In the genomic region with DNA sequence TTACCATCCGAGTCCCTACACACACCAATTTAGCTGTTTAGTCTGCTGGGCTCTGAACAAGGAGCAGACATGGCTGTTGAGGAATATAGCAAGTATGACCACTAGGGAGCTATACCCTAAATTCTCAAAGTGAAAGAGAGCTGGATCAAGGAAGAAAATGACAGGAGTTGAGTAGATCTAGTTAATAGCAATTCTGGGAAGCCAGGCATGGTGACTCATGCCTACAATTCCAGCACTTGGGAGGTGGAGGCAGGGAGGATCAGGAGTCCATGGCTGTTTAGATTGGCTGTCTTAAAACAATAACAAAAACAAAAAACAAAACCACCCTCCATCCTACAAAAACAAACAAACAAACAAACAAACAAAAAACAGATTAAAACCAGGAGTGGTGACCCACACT, we compare ENCODE assay signal across 10 mouse cellular contexts. TPM values are rescaled to one million over a fixed set of nuclear protein-coding genes. Genes with fewer than 3 reads are reported as not detected.
DNase-seq lines count a peak whose midpoint lies in the region; ATAC-seq and TF ChIP-seq lines count a peak whose summit lies in the region.
"Had no signal": no experiment of that assay in that cellular context is flagged by ENCODE, and none has a peak within 500 bp of the region (broad histone marks: within the 10 kb centered on the region; RNA-seq: fewer than 3 reads in every experiment).

No protein-coding gene starts in this region.

- no peak for TF ChIP-seq CTCF in lung, adult 2 months (IDR thresholded peaks at IDR 0.05; ENCODE audit: insufficient read depth, low read length)

- peaks cover 6% of the 10 kb centered on the region for H3K4me1 ChIP-seq in lung, embryonic 16.5 days (replicated peaks; ENCODE audit: control insufficient read depth, insufficient read depth, low read length)
- peaks cover 7% of the 10 kb centered on the region for H3K4me1 ChIP-seq in lung, adult 2 months (ENCODE audit: control insufficient read depth, insufficient read depth, low read length)
- peaks cover 36% of the 10 kb centered on the region for H3K4me1 ChIP-seq in forebrain, embryonic 10.5 days
- peaks cover 4% of the 10 kb centered on the region; the same call in 1 of the 2 replicates for H3K4me1 ChIP-seq in limb, embryonic 14.5 days (ENCODE audit: control insufficient read depth, insufficient read depth, low read length)
- H3K4me1 ChIP-seq in stomach, embryonic 14.5 days (ENCODE audit: control insufficient read depth, insufficient read depth, low read length), result 0 out of 2 replicates have a peak, but pooled peaks cover 3% of the 10 kb centered on the region

- 78% methylated on average over 1 of the region's 1 CpGs for whole genome bisulfite sequencing in lung, embryonic 16.5 days
- WGBS in lung, adult 2 months, result 88% methylated on average over 1 of the region's 1 CpGs
- WGBS in forebrain, embryonic 10.5 days, result 93% methylated on average over 1 of the region's 1 CpGs
- 55% methylated on average over 1 of the region's 1 CpGs for WGBS in limb, embryonic 14.5 days
- WGBS in stomach, embryonic 14.5 days, result 75% methylated on average over 1 of the region's 1 CpGs

- no peak for DNase-seq in lung, adult 2 months
- no peak for DNase-seq in forebrain, embryonic 10.5 days (ENCODE audit: extremely low spot score, low spot score)
- no peak for DNase-seq in limb, embryonic 14.5 days (ENCODE audit: low spot score)
- no peak for DNase-seq in thymus, postnatal 36 days
- no peak for DNase-seq in testis, postnatal 10 days (ENCODE audit: low spot score)
- DNase-seq in Muller cell, postnatal 12 days (ENCODE audit: inconsistent ontology term), result no peak
- DNase-seq: gastrocnemius, postnatal 14 days; lung, postnatal 4 days had no signal

- H3K27ac ChIP-seq in lung, embryonic 16.5 days (ENCODE audit: low read length), result no peak overlapping the region
- H3K27ac ChIP-seq in forebrain, embryonic 10.5 days, result no peak overlapping the region
- no peak overlapping the region for H3K27ac ChIP-seq in limb, embryonic 14.5 days (replicated peaks; ENCODE audit: low read depth, low read length)
- no peak overlapping the region for H3K27ac ChIP-seq in stomach, embryonic 14.5 days (ENCODE audit: low read length)

- no peak overlapping the region for H3K4me3 ChIP-seq in lung, embryonic 16.5 days (ENCODE audit: low read length)
- no peak overlapping the region for H3K4me3 ChIP-seq in lung, adult 2 months (replicated peaks; ENCODE audit: extremely low read depth, low read depth, low read length)
- H3K4me3 ChIP-seq in forebrain, embryonic 10.5 days, result peak overlapping the region; percentile 89; the same call in 1 of the 2 replicates
- H3K4me3 ChIP-seq in limb, embryonic 14.5 days (replicated peaks; ENCODE audit: low read length), result peak overlapping the region; percentile 84; the same call in 1 of the 2 replicates
- no peak overlapping the region for H3K4me3 ChIP-seq in stomach, embryonic 14.5 days (ENCODE audit: low read depth, low read length)

- TF ChIP-seq POLR2A in lung, adult 2 months (IDR thresholded peaks at IDR 0.05; ENCODE audit: borderline replicate concordance, extremely low read depth, low read depth, low read length), result no peak
- TF ChIP-seq POLR2A in limb, embryonic 14.5 days (IDR thresholded peaks at IDR 0.05; ENCODE audit: borderline replicate concordance, extremely low read depth, insufficient read depth, insufficient read length), result no peak

- H3K4me2 ChIP-seq in lung, embryonic 16.5 days (ENCODE audit: low read depth, low read length), result peak overlapping the region; percentile 74; the same call in 1 of the 2 replicates
- H3K4me2 ChIP-seq in limb, embryonic 14.5 days (replicated peaks; ENCODE audit: low read depth, low read length, severe bottlenecking), result 0 out of 2 replicates have a peak overlapping the region, but pooled peaks have one; percentile 89
- peak overlapping the region; percentile 83 for H3K4me2 ChIP-seq in stomach, embryonic 14.5 days (replicated peaks; ENCODE audit: low read depth, low read length)

- H3K27me3 ChIP-seq in lung, embryonic 16.5 days (ENCODE audit: control insufficient read depth, insufficient read depth, low read depth, low read length), result no peaks in the 10 kb centered on the region
- peaks cover 5% of the 10 kb centered on the region; the same call in 1 of the 2 replicates for H3K27me3 ChIP-seq in forebrain, embryonic 10.5 days (ENCODE audit: poor library complexity, severe bottlenecking)
- no peaks in the 10 kb centered on the region for H3K27me3 ChIP-seq in limb, embryonic 14.5 days (ENCODE audit: control insufficient read depth, insufficient read depth, low read length)
- no peaks in the 10 kb centered on the region for H3K27me3 ChIP-seq in stomach, embryonic 14.5 days (ENCODE audit: control insufficient read depth, insufficient read depth, low read length)

- ATAC-seq in lung, embryonic 16.5 days (ENCODE audit: low read depth), result no peak
- ATAC-seq in limb, embryonic 14.5 days (ENCODE audit: low FRiP score, low read depth), result no peak
- ATAC-seq in stomach, embryonic 14.5 days (ENCODE audit: insufficient number of reproducible peaks, insufficient read depth, low FRiP score, low read depth), result no peak

- no peaks in the 10 kb centered on the region for H3K9me3 ChIP-seq in lung, embryonic 16.5 days (ENCODE audit: control insufficient read depth, low read length)
- no peaks in the 10 kb centered on the region for H3K9me3 ChIP-seq in forebrain, embryonic 10.5 days
- no peaks in the 10 kb centered on the region for H3K9me3 ChIP-seq in limb, embryonic 14.5 days (ENCODE audit: control insufficient read depth, low read length)
- no peaks in the 10 kb centered on the region for H3K9me3 ChIP-seq in stomach, embryonic 14.5 days (ENCODE audit: control insufficient read depth, low read depth, low read length)

- H3K9ac ChIP-seq in lung, embryonic 16.5 days (ENCODE audit: low read length), result no peak overlapping the region
- no peak overlapping the region for H3K9ac ChIP-seq in limb, embryonic 14.5 days (ENCODE audit: low read depth, low read length, severe bottlenecking)
- H3K9ac ChIP-seq in stomach, embryonic 14.5 days (replicated peaks; ENCODE audit: low read depth, low read length), result no peak overlapping the region

- no peaks in the 10 kb centered on the region for H3K36me3 ChIP-seq in lung, embryonic 16.5 days (ENCODE audit: control insufficient read depth, insufficient read depth, low read length)
- peaks cover 13% of the 10 kb centered on the region; the same call in 1 of the 2 replicates for H3K36me3 ChIP-seq in forebrain, embryonic 10.5 days (replicated peaks)
- no peaks in the 10 kb centered on the region for H3K36me3 ChIP-seq in limb, embryonic 14.5 days (ENCODE audit: control insufficient read depth, insufficient read depth, low read length)
- H3K36me3 ChIP-seq in stomach, embryonic 14.5 days (ENCODE audit: control insufficient read depth, insufficient read depth, low read length), result no peaks in the 10 kb centered on the region

RNA-seq across cellular contexts. Expression of gene Plekhm1, which starts 1.2 kb away (rescaled TPM):
- polyA plus RNA-seq in lung, embryonic 16.5 days (2015; fragmentation: Nextera tagmentation; extraction: Ambion mirVana), result 9.8 and 10.2 TPM in 2 replicates
- 23.9 and 28.0 TPM in 2 replicates for polyA plus RNA-seq in lung, adult 2 months (2012; rRNA removed)
- polyA plus RNA-seq in forebrain, embryonic 10.5 days (2016; fragmentation: Nextera tagmentation; extraction: Ambion mirVana), result 8.4 TPM in 2 replicates
- 11.8 and 13.9 TPM in 2 replicates for polyA plus RNA-seq in limb, embryonic 14.5 days (2012; rRNA removed)
- 9.6 and 10.7 TPM in 2 replicates for polyA plus RNA-seq in limb, embryonic 14.5 days (2014; fragmentation: Nextera tagmentation; extraction: Ambion mirVana)
- 7.5 and 9.2 TPM in 2 replicates for polyA plus RNA-seq in stomach, embryonic 14.5 days (2014; fragmentation: Nextera tagmentation; extraction: Ambion mirVana)

RNA-seq across cellular contexts. Expression of gene Arhgap27, which starts 47.8 kb away (rescaled TPM):
- 14.1 and 15.7 TPM in 2 replicates for polyA plus RNA-seq in lung, embryonic 16.5 days (2015; fragmentation: Nextera tagmentation; extraction: Ambion mirVana)
- 71.4 and 83.7 TPM in 2 replicates for polyA plus RNA-seq in lung, adult 2 months (2012; rRNA removed)
- polyA plus RNA-seq in forebrain, embryonic 10.5 days (2016; fragmentation: Nextera tagmentation; extraction: Ambion mirVana), result 3.7 and 3.8 TPM in 2 replicates
- 14.1 and 16.7 TPM in 2 replicates for polyA plus RNA-seq in limb, embryonic 14.5 days (2012; rRNA removed)
- polyA plus RNA-seq in limb, embryonic 14.5 days (2014; fragmentation: Nextera tagmentation; extraction: Ambion mirVana), result 8.4 and 9.4 TPM in 2 replicates
- 13.2 and 16.4 TPM in 2 replicates for polyA plus RNA-seq in stomach, embryonic 14.5 days (2014; fragmentation: Nextera tagmentation; extraction: Ambion mirVana)

Comparison
In these comparisons a context has a peak if more than half of its experiments do, and no peak if none do; other contexts are left out.
1. H3K4me3 ChIP-seq: peak in forebrain, embryonic 10.5 days (single experiment) and limb, embryonic 14.5 days (single experiment); none in lung, embryonic 16.5 days (single experiment), lung, adult 2 months (single experiment) and stomach, embryonic 14.5 days (single experiment).
2. Peak in every context shown above with its lines, with median percentiles within 50 percentile points of each other: H3K4me2 ChIP-seq.